In genomic region chr2:3285181-3285530, GRCm38 (mm10) we compare ENCODE assay signal across 8 mouse cellular contexts. TPM values are rescaled to one million over a fixed set of nuclear protein-coding genes. Genes with fewer than 3 reads are reported as not detected.
A peak's percentile ranks its signal among the peaks of the same experiment; 100 is the strongest.
DNase-seq lines count a peak whose midpoint lies in the region; ATAC-seq and TF ChIP-seq lines count a peak whose summit lies in the region.

No protein-coding gene starts in this region.

- peak overlapping the region; percentile 77 for H3K9ac ChIP-seq in lung, embryonic 15.5 days
- H3K9ac ChIP-seq in heart, embryonic 15.5 days, result peak overlapping the region; percentile 84
- H3K9ac ChIP-seq in liver, embryonic 14.5 days (replicated peaks), result peak overlapping the region; percentile 74
- peak overlapping the region; percentile 80 for H3K9ac ChIP-seq in stomach, postnatal 0 days (ENCODE audit: low read length)

- H3K4me3 ChIP-seq in lung, embryonic 15.5 days, result peak overlapping the region; percentile 93
- H3K4me3 ChIP-seq in heart, embryonic 15.5 days, result peak overlapping the region; percentile 73
- peak overlapping the region; percentile 79 to 92 for H3K4me3 ChIP-seq in liver, embryonic 14.5 days (ENCODE audit: insufficient read depth in 1 of 2, low read depth in 2 of 2, low read length in 2 of 2)
- H3K4me3 ChIP-seq in stomach, postnatal 0 days (ENCODE audit: low read depth, low read length), result peak overlapping the region; percentile 87

- ATAC-seq in lung, embryonic 15.5 days (ENCODE audit: borderline replicate concordance, extremely low read depth, low FRiP score, low TSS enrichment), result no peak
- ATAC-seq in heart, embryonic 15.5 days (replicated peaks; ENCODE audit: insufficient number of reproducible peaks, insufficient read depth, low FRiP score, low read depth), result no peak
- ATAC-seq in liver, embryonic 14.5 days (ENCODE audit: insufficient read depth), result no peak
- ATAC-seq in stomach, postnatal 0 days (ENCODE audit: low FRiP score, low TSS enrichment), result no peak

- H3K27ac ChIP-seq in lung, embryonic 15.5 days, result peak overlapping the region; percentile 85
- H3K27ac ChIP-seq in heart, embryonic 15.5 days, result peak overlapping the region; percentile 89
- H3K27ac ChIP-seq in liver, embryonic 14.5 days, result no peak overlapping the region
- H3K27ac ChIP-seq in stomach, postnatal 0 days (replicated peaks), result peak overlapping the region; percentile 87

- 2% methylated on average over 6 of the region's 6 CpGs for WGBS in lung, embryonic 15.5 days
- under 1% methylated on average over 6 of the region's 6 CpGs for WGBS in heart, embryonic 15.5 days
- WGBS in liver, embryonic 14.5 days (ENCODE audit: insufficient replicate concordance), result 2% methylated on average over 6 of the region's 6 CpGs
- WGBS in stomach, postnatal 0 days, result under 1% methylated on average over 6 of the region's 6 CpGs

- H3K9me3 ChIP-seq in lung, embryonic 15.5 days, result no peaks in the 10 kb centered on the region
- H3K9me3 ChIP-seq in heart, embryonic 15.5 days (replicated peaks), result no peaks in the 10 kb centered on the region
- H3K9me3 ChIP-seq in liver, embryonic 14.5 days (ENCODE audit: control insufficient read depth, low read length), result no peaks in the 10 kb centered on the region
- no peaks in the 10 kb centered on the region for H3K9me3 ChIP-seq in stomach, postnatal 0 days (ENCODE audit: control insufficient read depth, low read length)

- peak overlapping the region; percentile 84 for H3K4me2 ChIP-seq in lung, embryonic 15.5 days
- H3K4me2 ChIP-seq in heart, embryonic 15.5 days, result peak overlapping the region; percentile 83
- H3K4me2 ChIP-seq in liver, embryonic 14.5 days (ENCODE audit: low read depth), result peak overlapping the region; percentile 97
- peak overlapping the region; percentile 91 for H3K4me2 ChIP-seq in stomach, postnatal 0 days (replicated peaks; ENCODE audit: low read depth)

- no peaks in the 10 kb centered on the region for H3K36me3 ChIP-seq in lung, embryonic 15.5 days
- no peaks in the 10 kb centered on the region for H3K36me3 ChIP-seq in heart, embryonic 15.5 days
- no peaks in the 10 kb centered on the region for H3K36me3 ChIP-seq in liver, embryonic 14.5 days (replicated peaks; ENCODE audit: control insufficient read depth, insufficient read depth, low read depth)
- no peaks in the 10 kb centered on the region for H3K36me3 ChIP-seq in stomach, postnatal 0 days (ENCODE audit: control insufficient read depth, insufficient read depth, low read length)

- no peak for DNase-seq in lung, postnatal 14 days
- peak; percentile 9 for DNase-seq in c-Kit-positive CD71-negative TER-119-negative erythroid progenitor cells, embryonic 14.5 days (ENCODE audit: low read depth)
- DNase-seq in liver, embryonic 14.5 days (ENCODE audit: low read depth in 3 of 3, low spot score in 3 of 3), result peak in 1 of 3 experiments; percentile 22
- DNase-seq in stomach, postnatal 0 days (ENCODE audit: low spot score), result peak; percentile 29
- DNase-seq in left cerebral cortex, adult 8-10 months (ENCODE audit: low spot score in 2 of 2), result no peak
- DNase-seq in right cerebral cortex, postnatal 4 days, result no peak

- TF ChIP-seq EP300 in liver, embryonic 14.5 days (IDR thresholded peaks at IDR 0.05; ENCODE audit: low read depth), result no peak
- TF ChIP-seq EP300 in stomach, postnatal 0 days (optimal IDR thresholded peaks at IDR 0.05), result no peak

- no peaks in the 10 kb centered on the region for H3K27me3 ChIP-seq in lung, embryonic 15.5 days
- no peaks in the 10 kb centered on the region for H3K27me3 ChIP-seq in heart, embryonic 15.5 days
- no peaks in the 10 kb centered on the region for H3K27me3 ChIP-seq in liver, embryonic 14.5 days (ENCODE audit: control insufficient read depth, insufficient read depth, low read length)
- H3K27me3 ChIP-seq in stomach, postnatal 0 days (ENCODE audit: control insufficient read depth, insufficient read depth, low read length), result no peaks in the 10 kb centered on the region

- peaks cover 14% of the 10 kb centered on the region for H3K4me1 ChIP-seq in lung, embryonic 15.5 days
- peaks cover 18% of the 10 kb centered on the region for H3K4me1 ChIP-seq in heart, embryonic 15.5 days (replicated peaks)
- H3K4me1 ChIP-seq in liver, embryonic 14.5 days (replicated peaks; ENCODE audit: control insufficient read depth in 2 of 2, insufficient read depth in 2 of 2, low read length in 1 of 2), result peaks cover 16 to 17% of the 10 kb centered on the region in 2 experiments
- 0 out of 2 replicates have a peak, but pooled peaks cover 3% of the 10 kb centered on the region for H3K4me1 ChIP-seq in stomach, postnatal 0 days (replicated peaks; ENCODE audit: control insufficient read depth, insufficient read depth)

- no peak for TF ChIP-seq CTCF in liver, embryonic 14.5 days (IDR thresholded peaks at IDR 0.05; ENCODE audit: low read depth)
- no peak for TF ChIP-seq CTCF in stomach, postnatal 0 days (IDR thresholded peaks at IDR 0.05; ENCODE audit: low read depth)

RNA-seq across cellular contexts. Expression of gene Nmt2, which starts 1.1 kb away (rescaled TPM):
- polyA plus RNA-seq in lung, embryonic 15.5 days (2015; fragmentation: Nextera tagmentation; extraction: Ambion mirVana), result 37.9 and 42.1 TPM in 2 replicates
- 26.4 and 30.6 TPM in 2 replicates for polyA plus RNA-seq in heart, embryonic 15.5 days (2015; fragmentation: Nextera tagmentation; extraction: Ambion mirVana)
- polyA plus RNA-seq in liver, embryonic 14.5 days (2012; rRNA removed), result 3.3 and 4.9 TPM in 2 replicates
- 13.5 and 14.1 TPM in 2 replicates for polyA plus RNA-seq in liver, embryonic 14.5 days (2014; fragmentation: Nextera tagmentation; extraction: Ambion mirVana)
- 23.8 and 24.0 TPM in 2 replicates for polyA plus RNA-seq in stomach, postnatal 0 days (2015; fragmentation: Nextera tagmentation; extraction: Ambion mirVana)
- 10 to 100 TPM; 86.3 to 98.2 (median 91.2) TPM for total RNA-seq in left cerebral cortex, adult 8-10 months (2022)

RNA-seq across cellular contexts. Expression of gene Rpp38, which starts 47.3 kb away (rescaled TPM):
- 18.3 and 19.6 TPM in 2 replicates for polyA plus RNA-seq in lung, embryonic 15.5 days (2015; fragmentation: Nextera tagmentation; extraction: Ambion mirVana)
- 10.6 and 11.5 TPM in 2 replicates for polyA plus RNA-seq in heart, embryonic 15.5 days (2015; fragmentation: Nextera tagmentation; extraction: Ambion mirVana)
- polyA plus RNA-seq in liver, embryonic 14.5 days (2012; rRNA removed), result 6.2 and 9.9 TPM in 2 replicates
- 13.2 and 14.4 TPM in 2 replicates for polyA plus RNA-seq in liver, embryonic 14.5 days (2014; fragmentation: Nextera tagmentation; extraction: Ambion mirVana)
- 17.2 and 20.3 TPM in 2 replicates for polyA plus RNA-seq in stomach, postnatal 0 days (2015; fragmentation: Nextera tagmentation; extraction: Ambion mirVana)
- 10 to 100 TPM; 10.0 to 12.3 (median 10.1) TPM for total RNA-seq in left cerebral cortex, adult 8-10 months (2022)

RNA-seq across cellular contexts. Expression of gene Acbd7, which starts 50.8 kb away (rescaled TPM):
- 1.1 and 2.0 TPM in 2 replicates for polyA plus RNA-seq in lung, embryonic 15.5 days (2015; fragmentation: Nextera tagmentation; extraction: Ambion mirVana)
- polyA plus RNA-seq in heart, embryonic 15.5 days (2015; fragmentation: Nextera tagmentation; extraction: Ambion mirVana), result 0.34 and 0.38 TPM in 2 replicates
- polyA plus RNA-seq in liver, embryonic 14.5 days (2012; rRNA removed), result 0.33 and 0.36 TPM in 2 replicates
- 0.48 and 1.0 TPM in 2 replicates for polyA plus RNA-seq in liver, embryonic 14.5 days (2014; fragmentation: Nextera tagmentation; extraction: Ambion mirVana)
- 0.25 and 1.1 TPM in 2 replicates for polyA plus RNA-seq in stomach, postnatal 0 days (2015; fragmentation: Nextera tagmentation; extraction: Ambion mirVana)
- 1 to 10 TPM in 2 of 4 experiments, not detected in 2; 1.0 to 1.6 TPM for total RNA-seq in left cerebral cortex, adult 8-10 months (2022)

Comparison
In these comparisons a context has a peak if more than half of its experiments do, and no peak if none do; other contexts are left out.
1. DNase-seq: peak in c-Kit-positive CD71-negative TER-119-negative erythroid progenitor cells, embryonic 14.5 days (single experiment) and stomach, postnatal 0 days (single experiment); none in lung, postnatal 14 days (single experiment), left cerebral cortex, adult 8-10 months (0 of 2) and right cerebral cortex, postnatal 4 days (single experiment).
2. Peak in every context shown above with its lines, with median percentiles within 50 percentile points of each other: H3K4me2 ChIP-seq, H3K4me3 ChIP-seq and H3K9ac ChIP-seq.